Mouse (Mus musculus): ENCODE measurements around the gene Unc5a.

- TF ChIP-seq POLR2A (IDR thresholded peaks at IDR 0.05; ENCODE audit: low read depth, low read length) (no peak), CHD2 (IDR thresholded peaks at IDR 0.05; ENCODE audit: low read length) (no peak), SIN3A (IDR thresholded peaks at IDR 0.05; ENCODE audit: low read length) (no peak), ELF1 (IDR thresholded peaks at IDR 0.05; ENCODE audit: low read depth, low read length) (no peak), MAX (IDR thresholded peaks at IDR 0.05; ENCODE audit: low read length) (no peak), HCFC1 (IDR thresholded peaks at IDR 0.05; ENCODE audit: low read depth, low read length) (no peak), ZC3H11A (IDR thresholded peaks at IDR 0.05; ENCODE audit: low read depth, low read length) (no peak), CTCF (conservative IDR thresholded peaks at IDR 0.05 in 1 of 2, IDR thresholded peaks at IDR 0.05 in 1 of 2; ENCODE audit: low read depth in 2 of 2, low read length in 2 of 2) (no peak)
Measured at GRCm38 (mm10) chr13:54983001-54983400, 33.8 kb downstream of the Unc5a start.

Data from CH12.LX (cell line).